Mouse (Mus musculus): ENCODE measurements at regions not wholly inside any gene's neighbourhood (a gene's known extent, or its start where the extent isn't known, plus 50 kb on each side); places are given as distances from the start of the nearest gene placed in this dataset.

DNA sequence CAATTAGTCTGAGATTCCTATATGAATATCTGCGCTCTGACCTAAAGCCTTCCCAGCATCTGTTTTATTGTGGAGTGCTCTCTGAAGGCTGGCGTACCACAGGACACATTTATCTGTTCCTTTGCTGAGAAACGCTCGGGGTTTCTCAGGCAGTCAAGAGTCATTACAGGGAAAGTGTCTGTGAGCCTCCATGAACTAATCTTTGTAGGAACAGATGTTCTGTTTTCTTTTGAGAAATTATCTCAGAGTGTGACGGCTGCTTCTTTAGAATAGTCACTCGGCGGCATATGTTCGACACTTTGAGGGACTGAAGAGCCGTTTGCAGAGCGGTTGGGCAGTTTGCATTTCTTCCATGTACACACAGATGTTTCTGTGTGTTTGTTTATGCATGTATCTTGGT, 255.6 kb downstream of the Ankrd50 start:
- Histone ChIP-seq H3K9ac (ENCODE audit: low read depth, low read length) (no peak overlapping the region), H3K4me3 (ENCODE audit: low read depth, low read length) (no peak overlapping the region), H3K9me3 (ENCODE audit: control insufficient read depth, low read length) (no peaks in the 10 kb centered on the region), H3K4me1 (replicated peaks; ENCODE audit: control insufficient read depth, insufficient read depth, low read length) (no peaks in the 10 kb centered on the region), H3K27me3 (replicated peaks; ENCODE audit: control insufficient read depth, insufficient read depth, low read length) (no peaks in the 10 kb centered on the region), H3K36me3 (ENCODE audit: control insufficient read depth, insufficient read depth, low read length) (no peaks in the 10 kb centered on the region), H3K4me2 (no peak overlapping the region), H3K27ac (ENCODE audit: low read depth, low read length) (no peak overlapping the region)
- WGBS: 63% methylated on average over 10 of the region's 10 CpGs
- DNase-seq (ENCODE audit: low spot score) (no peak), ATAC-seq (replicated peaks; ENCODE audit: low FRiP score) (no peak)

DNA sequence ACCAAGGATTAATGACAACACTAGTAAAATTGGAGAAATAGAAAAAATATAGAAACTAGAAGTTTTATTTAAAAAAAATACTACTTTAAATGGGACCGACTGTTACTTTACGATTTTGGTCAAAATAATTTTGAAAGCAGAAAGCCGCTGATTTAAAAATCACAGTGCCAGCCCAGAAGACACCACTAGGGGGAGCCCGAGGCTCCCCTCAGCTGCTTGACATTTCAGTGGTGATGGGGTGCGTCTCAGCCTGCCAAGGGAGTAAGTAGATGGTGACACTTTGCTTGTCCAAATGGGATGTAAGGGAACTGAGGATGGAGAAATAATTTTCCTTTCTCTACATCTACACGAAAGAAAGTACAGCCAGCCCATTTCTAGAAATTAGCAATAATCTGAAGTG, 257.0 kb downstream of the Ankrd50 start:
- Histone ChIP-seq H3K27ac (ENCODE audit: low read depth, low read length) (no peak overlapping the region), H3K9me3 (ENCODE audit: control insufficient read depth, low read length) (no peaks in the 10 kb centered on the region), H3K27me3 (replicated peaks; ENCODE audit: control insufficient read depth, insufficient read depth, low read length) (no peaks in the 10 kb centered on the region), H3K9ac (ENCODE audit: low read depth, low read length) (no peak overlapping the region), H3K4me2 (no peak overlapping the region), H3K4me3 (ENCODE audit: low read depth, low read length) (no peak overlapping the region), H3K4me1 (replicated peaks; ENCODE audit: control insufficient read depth, insufficient read depth, low read length) (no peaks in the 10 kb centered on the region), H3K36me3 (ENCODE audit: control insufficient read depth, insufficient read depth, low read length) (no peaks in the 10 kb centered on the region)
- 25% methylated on average over 6 of the region's 6 CpGs for WGBS
- no peak for DNase-seq (ENCODE audit: low spot score)
- no peak for ATAC-seq (replicated peaks; ENCODE audit: low FRiP score)

DNA sequence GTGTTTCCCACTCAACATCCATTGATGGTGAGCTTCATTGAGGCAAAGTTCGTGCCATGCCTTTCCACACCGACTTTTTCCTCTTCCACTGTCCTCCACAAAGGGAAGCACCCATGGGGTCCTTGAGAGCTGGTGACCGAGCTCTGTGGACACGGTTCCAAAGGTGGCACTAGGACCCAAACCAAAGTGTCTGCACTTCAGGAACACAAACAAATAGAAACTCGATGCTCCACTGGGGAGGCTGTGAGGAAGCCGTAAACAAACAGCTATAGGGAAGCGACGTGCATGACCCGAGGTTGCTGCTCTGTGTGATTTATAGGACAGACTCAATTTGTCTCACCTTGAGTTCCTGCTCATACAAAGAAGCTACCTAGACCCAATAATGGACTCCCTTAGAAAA, 257.5 kb downstream of the Ankrd50 start:
- H3K27me3 ChIP-seq (replicated peaks; ENCODE audit: control insufficient read depth, insufficient read depth, low read length): no peaks in the 10 kb centered on the region
- H3K4me1 ChIP-seq (replicated peaks; ENCODE audit: control insufficient read depth, insufficient read depth, low read length): no peaks in the 10 kb centered on the region
- 65% methylated on average over 9 of the region's 9 CpGs for whole genome bisulfite sequencing
- no peaks in the 10 kb centered on the region for H3K36me3 ChIP-seq (ENCODE audit: control insufficient read depth, insufficient read depth, low read length)
- no peak overlapping the region for H3K4me3 ChIP-seq (ENCODE audit: low read depth, low read length)
- ATAC-seq (replicated peaks; ENCODE audit: low FRiP score) (no peak), DNase-seq (ENCODE audit: low spot score) (no peak)
- no peaks in the 10 kb centered on the region for H3K9me3 ChIP-seq (ENCODE audit: control insufficient read depth, low read length)
- no peak overlapping the region for H3K27ac ChIP-seq (ENCODE audit: low read depth, low read length)
- no peak overlapping the region for H3K4me2 ChIP-seq
- H3K9ac ChIP-seq (ENCODE audit: low read depth, low read length): no peak overlapping the region

DNA sequence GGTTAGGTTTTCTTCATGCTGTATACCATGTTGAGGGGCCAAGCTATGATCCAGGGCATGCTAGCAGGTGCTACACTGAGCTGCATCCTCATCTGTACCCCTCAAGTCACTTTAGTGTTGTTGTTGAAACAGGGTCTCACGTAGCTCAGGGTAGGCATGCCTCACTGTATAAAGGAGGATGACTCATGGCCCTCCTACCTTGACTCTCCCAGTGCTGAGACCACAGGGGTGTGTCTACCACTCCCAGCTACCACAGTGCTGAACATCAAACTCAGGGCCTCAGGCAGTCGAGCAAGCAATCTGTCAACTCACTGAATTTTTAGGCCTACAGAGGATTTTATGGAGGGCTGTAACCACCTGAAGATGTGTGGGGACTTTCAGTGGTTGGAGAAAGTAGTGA, 258.5 kb downstream of the Ankrd50 start:
- H3K4me2 ChIP-seq: no peak overlapping the region
- H3K9me3 ChIP-seq (ENCODE audit: control insufficient read depth, low read length): no peaks in the 10 kb centered on the region
- no peaks in the 10 kb centered on the region for H3K27me3 ChIP-seq (replicated peaks; ENCODE audit: control insufficient read depth, insufficient read depth, low read length)
- WGBS: 39% methylated on average over 2 of the region's 2 CpGs
- no peaks in the 10 kb centered on the region for H3K36me3 ChIP-seq (ENCODE audit: control insufficient read depth, insufficient read depth, low read length)
- no peaks in the 10 kb centered on the region for H3K4me1 ChIP-seq (replicated peaks; ENCODE audit: control insufficient read depth, insufficient read depth, low read length)
- no peak overlapping the region for H3K9ac ChIP-seq (ENCODE audit: low read depth, low read length)
- no peak for DNase-seq (ENCODE audit: low spot score)
- no peak for ATAC-seq (replicated peaks; ENCODE audit: low FRiP score)
- H3K4me3 ChIP-seq (ENCODE audit: low read depth, low read length): no peak overlapping the region
- H3K27ac ChIP-seq (ENCODE audit: low read depth, low read length): no peak overlapping the region

DNA sequence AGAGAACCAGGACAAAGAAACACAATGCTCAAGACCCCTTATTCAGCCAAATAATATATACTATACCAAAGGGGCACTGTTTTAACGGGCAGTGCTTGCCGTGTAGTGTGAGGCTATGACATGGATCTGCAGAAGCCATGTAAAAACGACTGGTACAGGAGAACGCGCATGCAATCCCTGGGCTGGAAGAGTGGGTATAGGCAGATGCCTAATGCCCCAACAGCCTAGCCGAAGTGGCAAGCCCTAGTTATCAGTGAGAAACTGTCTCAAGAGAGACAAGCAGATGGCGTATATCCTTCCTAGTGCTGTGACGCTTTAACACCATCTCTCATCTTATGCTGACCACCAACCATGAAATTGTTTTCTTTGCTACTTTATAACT, 262.8 kb downstream of the Ankrd50 start:
- Histone ChIP-seq H3K4me1 (replicated peaks; ENCODE audit: control insufficient read depth, insufficient read depth, low read length) (no peaks in the 10 kb centered on the region), H3K4me3 (ENCODE audit: low read depth, low read length) (no peak overlapping the region), H3K9me3 (ENCODE audit: control insufficient read depth, low read length) (no peaks in the 10 kb centered on the region), H3K27me3 (replicated peaks; ENCODE audit: control insufficient read depth, insufficient read depth, low read length) (no peaks in the 10 kb centered on the region), H3K36me3 (ENCODE audit: control insufficient read depth, insufficient read depth, low read length) (no peaks in the 10 kb centered on the region), H3K27ac (ENCODE audit: low read depth, low read length) (no peak overlapping the region), H3K4me2 (no peak overlapping the region), H3K9ac (ENCODE audit: low read depth, low read length) (no peak overlapping the region)
- ATAC-seq (replicated peaks; ENCODE audit: low FRiP score) (no peak), DNase-seq (ENCODE audit: low spot score) (no peak)
- 84% methylated on average over 8 of the region's 8 CpGs for WGBS

DNA sequence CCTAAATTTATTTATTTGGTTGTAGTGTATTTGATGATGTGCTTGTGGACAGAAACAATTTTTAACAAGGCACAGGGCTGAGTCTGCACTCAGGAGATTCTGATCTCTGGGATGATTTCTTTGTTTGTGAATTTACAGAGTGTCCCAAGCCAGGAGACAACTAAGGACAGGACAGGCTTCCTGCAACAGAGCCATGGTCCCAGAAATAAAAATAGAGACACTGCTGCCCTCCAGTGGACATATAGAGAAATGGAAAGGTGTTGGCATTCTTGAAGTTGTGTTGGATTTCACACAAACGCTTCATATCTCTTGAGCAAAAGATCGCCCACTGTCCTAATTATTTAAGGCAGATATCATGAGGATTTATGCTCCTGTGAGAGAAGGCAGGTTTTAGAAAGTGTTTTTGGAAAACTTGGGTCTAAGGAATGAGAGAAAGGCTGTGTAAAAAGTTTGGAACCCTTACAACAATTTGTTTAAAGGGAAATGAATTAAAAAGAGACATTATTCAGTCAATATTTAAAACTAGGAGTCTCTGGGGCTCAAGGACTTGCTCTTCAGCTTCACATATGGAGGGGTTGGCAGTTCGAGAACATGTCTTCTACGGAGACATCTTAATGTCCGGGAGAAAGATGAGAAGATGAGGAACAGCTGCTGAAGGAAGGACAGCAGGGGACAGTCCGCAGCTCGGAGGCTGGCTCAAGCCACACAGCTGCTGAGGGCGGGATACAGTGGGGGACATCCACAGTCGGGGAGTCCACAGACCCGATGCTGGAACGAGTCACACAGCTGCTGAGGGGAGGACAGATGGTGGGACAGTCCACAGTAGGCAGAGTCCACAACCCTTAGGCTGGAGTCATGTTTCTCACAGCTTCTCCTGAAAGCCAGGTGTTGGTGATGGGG, 263.5 kb downstream of the Ankrd50 start:
- Histone ChIP-seq H3K27ac (ENCODE audit: low read depth, low read length) (no peak overlapping the region), H3K4me3 (ENCODE audit: low read depth, low read length) (no peak overlapping the region), H3K4me2 (no peak overlapping the region), H3K27me3 (replicated peaks; ENCODE audit: control insufficient read depth, insufficient read depth, low read length) (no peaks in the 10 kb centered on the region), H3K36me3 (ENCODE audit: control insufficient read depth, insufficient read depth, low read length) (no peaks in the 10 kb centered on the region), H3K9ac (ENCODE audit: low read depth, low read length) (no peak overlapping the region), H3K9me3 (ENCODE audit: control insufficient read depth, low read length) (no peaks in the 10 kb centered on the region), H3K4me1 (replicated peaks; ENCODE audit: control insufficient read depth, insufficient read depth, low read length) (no peaks in the 10 kb centered on the region)
- DNase-seq (ENCODE audit: low spot score) (no peak), ATAC-seq (replicated peaks; ENCODE audit: low FRiP score) (no peak)
- WGBS: 56% methylated on average over 11 of the region's 11 CpGs

DNA sequence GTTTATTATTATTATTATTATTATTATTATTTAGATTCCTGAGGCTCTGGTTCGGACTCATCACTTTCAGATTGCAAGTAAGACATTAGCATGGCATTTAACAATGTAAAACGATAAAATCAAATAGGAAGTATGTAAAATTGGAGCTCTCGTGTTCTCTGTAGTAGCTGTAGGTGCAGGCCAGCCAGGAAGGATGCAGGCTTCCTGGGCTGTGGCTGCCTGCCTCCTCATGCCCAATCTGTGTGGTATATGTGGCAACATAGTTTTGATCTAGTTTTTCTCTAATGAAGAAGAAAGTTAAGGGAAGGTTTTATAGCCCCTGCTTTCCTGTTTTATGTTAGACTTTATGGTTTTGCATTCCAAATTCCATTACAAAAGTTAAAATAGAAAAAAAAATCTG, 275.6 kb downstream of the Ankrd50 start:
- Histone ChIP-seq H3K4me1 (replicated peaks; ENCODE audit: control insufficient read depth, insufficient read depth, low read length) (no peaks in the 10 kb centered on the region), H3K27me3 (replicated peaks; ENCODE audit: control insufficient read depth, insufficient read depth, low read length) (no peaks in the 10 kb centered on the region), H3K36me3 (ENCODE audit: control insufficient read depth, insufficient read depth, low read length) (no peaks in the 10 kb centered on the region), H3K4me3 (ENCODE audit: low read depth, low read length) (no peak overlapping the region), H3K9me3 (ENCODE audit: control insufficient read depth, low read length) (no peaks in the 10 kb centered on the region), H3K9ac (ENCODE audit: low read depth, low read length) (no peak overlapping the region), H3K27ac (ENCODE audit: low read depth, low read length) (no peak overlapping the region), H3K4me2 (no peak overlapping the region)
- DNase-seq (ENCODE audit: low spot score) (no peak), ATAC-seq (replicated peaks; ENCODE audit: low FRiP score) (no peak)
- WGBS: 74% methylated on average over 3 of the region's 3 CpGs

DNA sequence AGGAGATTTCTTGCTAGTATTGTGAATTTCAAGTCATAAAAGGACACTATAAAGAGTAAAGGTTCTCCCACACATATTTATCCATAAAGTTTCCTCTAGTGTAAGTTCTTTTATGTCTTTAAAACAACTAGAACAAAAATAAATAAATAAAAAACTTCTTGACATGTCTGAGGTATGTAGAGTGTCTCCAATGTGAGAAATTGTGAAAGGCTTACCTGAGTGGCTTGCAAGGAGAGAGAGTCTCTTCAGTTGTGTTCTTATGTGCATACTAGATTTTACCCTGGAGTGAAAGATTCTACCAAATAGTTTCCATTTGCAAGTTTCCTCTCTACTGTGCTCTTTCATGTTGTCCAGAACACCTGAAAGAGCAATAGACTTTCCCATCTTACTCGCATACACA, 276.8 kb downstream of the Ankrd50 start:
- no peak overlapping the region for H3K4me2 ChIP-seq
- WGBS: 90% methylated on average over 1 of the region's 1 CpGs
- no peak overlapping the region for H3K4me3 ChIP-seq (ENCODE audit: low read depth, low read length)
- H3K4me1 ChIP-seq (replicated peaks; ENCODE audit: control insufficient read depth, insufficient read depth, low read length): no peaks in the 10 kb centered on the region
- DNase-seq (ENCODE audit: low spot score): no peak
- H3K9me3 ChIP-seq (ENCODE audit: control insufficient read depth, low read length): no peaks in the 10 kb centered on the region
- no peak for ATAC-seq (replicated peaks; ENCODE audit: low FRiP score)
- H3K9ac ChIP-seq (ENCODE audit: low read depth, low read length): no peak overlapping the region
- no peak overlapping the region for H3K27ac ChIP-seq (ENCODE audit: low read depth, low read length)
- H3K36me3 ChIP-seq (ENCODE audit: control insufficient read depth, insufficient read depth, low read length): no peaks in the 10 kb centered on the region
- no peaks in the 10 kb centered on the region for H3K27me3 ChIP-seq (replicated peaks; ENCODE audit: control insufficient read depth, insufficient read depth, low read length)

DNA sequence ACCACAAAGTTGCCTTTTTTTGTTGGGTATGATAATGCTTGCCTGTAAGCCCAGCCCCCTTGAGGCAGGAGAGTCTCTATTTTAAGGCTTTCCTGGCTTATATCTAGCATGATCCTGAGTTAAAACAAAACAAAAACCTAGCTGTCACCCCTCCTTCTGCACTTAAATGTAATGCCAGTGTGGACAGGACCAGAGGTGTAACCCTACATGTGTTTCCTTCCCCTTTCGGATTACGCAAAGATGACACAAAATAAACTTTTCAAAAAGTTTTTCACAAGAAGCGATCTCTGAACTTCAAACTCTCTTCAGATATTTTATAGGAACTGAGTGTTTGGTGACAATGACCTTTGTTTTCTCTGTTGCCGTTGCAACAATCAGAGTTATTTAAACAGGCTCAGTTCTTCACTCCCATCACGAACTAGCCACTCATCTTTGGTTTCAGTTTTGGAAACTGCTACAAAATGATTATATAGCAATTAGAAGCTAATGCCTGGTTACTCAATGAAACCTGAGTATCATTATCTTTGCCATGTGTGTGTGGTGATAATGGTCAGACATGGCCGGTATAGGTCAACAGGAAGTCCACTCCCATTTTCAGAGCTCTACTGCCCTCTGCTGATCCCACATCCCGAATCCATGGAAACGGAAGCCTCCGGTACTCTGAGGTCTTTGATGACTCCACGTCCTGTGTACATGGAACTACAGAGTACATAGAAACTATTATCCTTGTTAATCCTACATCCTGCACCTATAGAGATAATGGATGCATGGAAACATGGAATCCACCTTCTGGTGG, 282.6 kb downstream of the Ankrd50 start:
- no peak overlapping the region for H3K4me3 ChIP-seq (ENCODE audit: low read depth, low read length)
- H3K27me3 ChIP-seq (replicated peaks; ENCODE audit: control insufficient read depth, insufficient read depth, low read length): no peaks in the 10 kb centered on the region
- DNase-seq (ENCODE audit: low spot score): no peak
- H3K36me3 ChIP-seq (ENCODE audit: control insufficient read depth, insufficient read depth, low read length): no peaks in the 10 kb centered on the region
- no peak overlapping the region for H3K9ac ChIP-seq (ENCODE audit: low read depth, low read length)
- no peak overlapping the region for H3K4me2 ChIP-seq
- no peak for ATAC-seq (replicated peaks; ENCODE audit: low FRiP score)
- no peaks in the 10 kb centered on the region for H3K9me3 ChIP-seq (ENCODE audit: control insufficient read depth, low read length)
- 59% methylated on average over 10 of the region's 10 CpGs for WGBS
- no peaks in the 10 kb centered on the region for H3K4me1 ChIP-seq (replicated peaks; ENCODE audit: control insufficient read depth, insufficient read depth, low read length)
- H3K27ac ChIP-seq (ENCODE audit: low read depth, low read length): no peak overlapping the region

All from liver, embryonic 11.5 days (tissue).